Mouse (Mus musculus): ENCODE results near the gene Ppp2r3c.

DNA sequence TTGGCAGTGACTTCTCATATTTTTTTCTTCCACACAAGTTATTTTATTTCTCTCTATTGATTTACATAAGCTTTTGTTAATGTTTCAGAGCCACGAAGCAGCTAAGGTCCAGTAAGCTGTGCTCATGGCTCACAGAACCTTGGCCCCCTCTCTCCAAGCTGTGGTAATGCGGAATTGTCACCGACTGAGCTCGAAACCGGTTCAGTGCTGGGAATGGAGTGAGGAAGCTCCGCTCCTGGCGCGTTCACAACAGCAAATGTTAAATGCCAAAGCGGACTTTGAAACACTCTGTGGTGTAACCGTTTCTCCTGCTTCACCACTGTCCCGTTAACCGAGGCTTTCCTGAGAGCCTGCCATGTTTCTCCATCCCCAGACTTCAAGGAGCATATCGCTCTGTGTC lies 41.8 kb upstream of the Ppp2r3c start:
- TF ChIP-seq CTCF (IDR thresholded peaks at IDR 0.05; ENCODE audit: low read depth, low read length) (no peak), POLR2A (IDR thresholded peaks at IDR 0.05; ENCODE audit: borderline replicate concordance, low read depth, low read length) (no peak)

Measured in bone marrow macrophage, adult 2 months (primary cell).